29 mouse cellular contexts compared by ENCODE assay signal in genomic region chr3:106510669-106511068, GRCm38 (mm10). TPM values are rescaled to one million over a fixed set of nuclear protein-coding genes. Genes with fewer than 3 reads are reported as not detected.
"Had no signal": no experiment of that assay in that cellular context is flagged by ENCODE, and none has a peak within 500 bp of the region (broad histone marks: within the 10 kb centered on the region; RNA-seq: fewer than 3 reads in every experiment).

No protein-coding gene starts in this region.

- H3K4me3 ChIP-seq: embryonic facial prominence, embryonic 10.5 days; embryonic facial prominence, embryonic 12.5 days; embryonic facial prominence, embryonic 13.5 days; embryonic facial prominence, embryonic 15.5 days; erythroblast, embryonic 14.5 days; forebrain, embryonic 10.5 days; forebrain, embryonic 12.5 days; forebrain, embryonic 13.5 days; forebrain, embryonic 15.5 days; gastrocnemius, adult 2 months; heart, adult 2 months had no signal

- H3K9ac ChIP-seq: embryonic facial prominence, embryonic 12.5 days; embryonic facial prominence, embryonic 13.5 days; embryonic facial prominence, embryonic 15.5 days; forebrain, embryonic 12.5 days; forebrain, embryonic 13.5 days; forebrain, embryonic 15.5 days; forebrain, postnatal 0 days had no signal

- DNase-seq: cerebellum, adult 2 months; cerebellum, adult 8-10 months; cerebellum, adult 9-10 months; cerebellum, adult 9-11 months; cerebellum, postnatal 10 days; cerebellum, postnatal 14 days; cerebellum, postnatal 25 days; cerebellum, postnatal 36 days; embryo, embryonic 11 days; forebrain, postnatal 0 days; gastrocnemius, adult 2 months; gastrocnemius, postnatal 10 days; gastrocnemius, postnatal 14 days; gastrocnemius, postnatal 25 days; gastrocnemius, postnatal 36 days; heart, adult 11 months; heart, adult 18-20 months; heart, adult 2 months had no signal

- H3K4me2 ChIP-seq: embryonic facial prominence, embryonic 12.5 days; embryonic facial prominence, embryonic 13.5 days; embryonic facial prominence, embryonic 15.5 days; forebrain, embryonic 12.5 days; forebrain, embryonic 13.5 days; forebrain, embryonic 15.5 days had no signal

- ATAC-seq: forebrain, embryonic 13.5 days; forebrain, embryonic 14.5 days; forebrain, embryonic 15.5 days; forebrain, embryonic 16.5 days; forebrain, postnatal 0 days had no signal

- H3K36me3 ChIP-seq: embryonic facial prominence, embryonic 12.5 days; embryonic facial prominence, embryonic 13.5 days; forebrain, embryonic 10.5 days; forebrain, embryonic 12.5 days; forebrain, embryonic 15.5 days had no signal

- H3K4me1 ChIP-seq: embryonic facial prominence, embryonic 10.5 days; embryonic facial prominence, embryonic 12.5 days; embryonic facial prominence, embryonic 13.5 days; embryonic facial prominence, embryonic 15.5 days; forebrain, embryonic 10.5 days; forebrain, embryonic 12.5 days; forebrain, embryonic 13.5 days; forebrain, embryonic 15.5 days had no signal

- H3K27me3 ChIP-seq: embryonic facial prominence, embryonic 12.5 days; embryonic facial prominence, embryonic 13.5 days; embryonic facial prominence, embryonic 15.5 days; forebrain, embryonic 12.5 days; forebrain, embryonic 13.5 days; forebrain, embryonic 15.5 days had no signal

- H3K9me3 ChIP-seq: embryonic facial prominence, embryonic 10.5 days; embryonic facial prominence, embryonic 12.5 days; embryonic facial prominence, embryonic 13.5 days; embryonic facial prominence, embryonic 15.5 days; forebrain, embryonic 10.5 days; forebrain, embryonic 12.5 days; forebrain, embryonic 13.5 days; forebrain, embryonic 15.5 days had no signal

- H3K27ac ChIP-seq: embryonic facial prominence, embryonic 10.5 days; embryonic facial prominence, embryonic 12.5 days; embryonic facial prominence, embryonic 13.5 days; embryonic facial prominence, embryonic 15.5 days; forebrain, embryonic 10.5 days; forebrain, embryonic 12.5 days; forebrain, embryonic 13.5 days; forebrain, embryonic 15.5 days; gastrocnemius, adult 2 months; heart, adult 2 months had no signal

RNA-seq across cellular contexts. Expression of gene Dram2, which starts 36.9 kb away (rescaled TPM):
- polyA plus RNA-seq: erythroblast, embryonic 14.5 days had no signal
